Mouse (Mus musculus) frontal cortex, postnatal 10 days (tissue): ENCODE results near the gene Cdc42se2.

Source experiments
- DNase-seq, 2 experiments: peaks; one replicate each; pipeline ENCODE4 v3.0.0; 2022; ENCODE audit warnings: low spot score in 2 of 2, mixed read lengths in 1 of 2

Gene Cdc42se2

GRCm38 (mm10) chr11:54710512-54711293 lies 76.8 kb downstream of the Cdc42se2 start:
- DNase-seq, result no peak

GRCm38 (mm10) chr11:54709645-54710044 lies 77.8 kb downstream of the Cdc42se2 start:
- no peak for DNase-seq

GRCm38 (mm10) chr11:54708153-54708552 lies 79.3 kb downstream of the Cdc42se2 start:
- DNase-seq, result no peak

- DNase-seq, result peak in 1 of 2 experiments; percentile 61
These were observed 84.2 kb downstream of the Cdc42se2 start for GRCm38 (mm10) chr11:54703306-54703705.

- no peak for DNase-seq
These were observed 85.6 kb downstream of the Cdc42se2 start for GRCm38 (mm10) chr11:54701848-54702247.

- DNase-seq, result no peak
These were observed 87.5 kb downstream of the Cdc42se2 start for GRCm38 (mm10) chr11:54699972-54700371.

- no peak for DNase-seq
These were observed 88.8 kb downstream of the Cdc42se2 start for GRCm38 (mm10) chr11:54698636-54699035.

GRCm38 (mm10) chr11:54697611-54698010 lies 89.9 kb downstream of the Cdc42se2 start:
- no peak for DNase-seq

- DNase-seq, result no peak
These were observed 91.5 kb downstream of the Cdc42se2 start for GRCm38 (mm10) chr11:54695951-54696350.

- no peak for DNase-seq
These were observed 93.2 kb downstream of the Cdc42se2 start for GRCm38 (mm10) chr11:54694291-54694690.

GRCm38 (mm10) chr11:54693696-54694095 lies 93.8 kb downstream of the Cdc42se2 start:
- no peak for DNase-seq

GRCm38 (mm10) chr11:54691179-54691578 lies 96.3 kb downstream of the Cdc42se2 start:
- DNase-seq, result no peak

GRCm38 (mm10) chr11:54690171-54690570 lies 97.3 kb downstream of the Cdc42se2 start:
- no peak for DNase-seq

GRCm38 (mm10) chr11:54684831-54685230 lies 102.6 kb downstream of the Cdc42se2 start:
- no peak for DNase-seq

- no peak for DNase-seq
These were observed 108.3 kb downstream of the Cdc42se2 start for GRCm38 (mm10) chr11:54679141-54679540.

- DNase-seq, result no peak
These were observed 111.5 kb downstream of the Cdc42se2 start for GRCm38 (mm10) chr11:54675792-54676489.

- DNase-seq, result no peak
These were observed 113.7 kb downstream of the Cdc42se2 start for GRCm38 (mm10) chr11:54673575-54674298.
